Mouse (Mus musculus) kidney, postnatal 36 days (tissue): ENCODE results near the gene Coq2.
A peak's percentile ranks its signal among the peaks of the same experiment; 100 is the strongest.

ENCODE experiments used
- DNase-seq, 2 experiments: peaks; one replicate each; pipeline ENCODE4 v3.0.0; 2021 to 2022; ENCODE audit warnings: mixed read lengths in 2 of 2

The Coq2 gene

GRCm38 (mm10) chr5:100619586-100620275 is 55.2 kb downstream of the Coq2 start:
- DNase-seq = no peak

- DNase-seq = no peak
Observed at GRCm38 (mm10) chr5:100613896-100614768, 60.8 kb downstream of the Coq2 start.

- DNase-seq = no peak
Observed at GRCm38 (mm10) chr5:100607868-100608267, 67.1 kb downstream of the Coq2 start.

GRCm38 (mm10) chr5:100607090-100607762 is 67.7 kb downstream of the Coq2 start:
- DNase-seq = no peak

GRCm38 (mm10) chr5:100605828-100606229 is 69.1 kb downstream of the Coq2 start:
- peak; percentile 44 to 53 for DNase-seq
